Mouse (Mus musculus) heart, embryonic 14.5 days (tissue): ENCODE data around the gene Arhgef9. TPM values are rescaled to one million over a fixed set of nuclear protein-coding genes. Genes with fewer than 3 reads are reported as not detected.

Source experiments
- polyA plus RNA-seq: library from polyadenylated mRNA; unstranded; fragments of >200 nt; fragmentation: Nextera tagmentation; extraction: Ambion mirVana; gene quantifications from 2 replicates; pipeline ENCODE4 v1.2.1, GENCODE M21; 2014

The Arhgef9 gene
- polyA plus RNA-seq, 1 experiment from 2014 or later, result 12.2 TPM

Other genes starting within 250 kb of the Arhgef9 start
- gene Spin4, start 170.2 kb downstream of the Arhgef9 start, polyA plus RNA-seq, result 4.2 and 4.9 TPM in 2 replicates
- gene Amer1, start 248.0 kb upstream of the Arhgef9 start, polyA plus RNA-seq, result 6.0 and 6.4 TPM in 2 replicates